Mouse (Mus musculus) spleen, adult 12 weeks (tissue): ENCODE data around the gene Hist2h2bb.

ENCODE experiments used
- DNase-seq: peaks from one replicate; pipeline ENCODE4 v3.0.0; 2022; ENCODE audit warnings: low spot score

Hist2h2bb gene

DNA sequence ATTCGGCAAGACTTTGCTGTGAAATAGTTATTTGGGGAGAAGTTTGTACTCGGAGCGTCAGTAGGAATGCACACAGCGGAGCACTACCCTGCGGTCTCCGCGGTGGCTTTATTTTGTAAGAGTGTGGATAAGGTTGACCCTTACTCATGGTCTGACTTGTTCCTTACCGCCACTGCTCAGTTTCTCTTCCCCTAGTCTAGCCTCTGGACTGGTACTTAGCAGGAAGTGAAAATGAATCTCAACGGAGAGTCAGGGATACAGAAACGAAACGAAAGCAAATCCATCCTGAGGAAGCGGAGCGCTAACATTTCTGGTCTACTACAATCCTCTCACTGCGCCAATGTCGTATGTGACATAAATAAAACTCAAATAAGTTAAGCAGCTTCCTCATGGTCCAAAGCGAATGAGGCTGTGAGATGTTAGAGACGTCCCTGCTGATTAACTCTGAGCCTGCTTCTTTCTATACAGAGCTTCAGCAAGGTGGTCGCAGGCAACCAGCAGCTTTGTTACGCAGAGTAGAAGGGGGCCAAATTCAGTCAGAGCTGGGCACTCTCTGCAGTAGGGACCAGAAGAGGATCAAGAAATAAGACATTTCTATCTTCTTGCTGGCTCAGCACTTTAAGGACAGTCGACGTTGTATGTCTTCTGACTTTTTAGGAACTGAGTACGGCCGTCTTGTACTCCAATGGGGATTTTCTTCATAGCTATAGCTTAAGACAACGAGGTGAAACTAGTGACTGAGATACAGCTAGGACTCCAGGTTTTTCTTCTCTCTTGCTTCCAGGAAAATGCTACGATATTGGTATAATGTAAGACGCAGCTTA lies 31.4 kb downstream of the Hist2h2bb start:
- no peak for DNase-seq

GRCm38 (mm10) chr3:96302076-96302475 lies 32.5 kb downstream of the Hist2h2bb start:
- DNase-seq = no peak

DNA sequence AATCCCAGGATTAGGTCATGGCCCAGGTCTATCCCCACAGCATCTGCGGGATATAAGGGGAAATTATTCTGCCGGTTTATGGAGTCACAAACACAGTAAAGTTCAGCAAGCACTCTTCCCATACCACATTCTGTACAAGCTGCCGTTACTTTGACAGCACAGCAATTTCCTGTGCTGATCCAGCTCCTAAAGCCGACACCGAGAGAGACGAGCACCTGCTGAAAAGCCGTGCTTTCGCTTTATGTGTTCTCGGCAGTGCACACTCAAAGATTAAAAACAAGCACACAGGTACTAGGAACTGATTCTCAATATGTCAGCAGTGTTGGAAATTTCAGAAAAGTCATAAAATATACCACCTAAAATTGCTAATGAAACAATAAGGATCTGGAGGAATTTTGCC lies 37.0 kb downstream of the Hist2h2bb start:
- no peak for DNase-seq

DNA sequence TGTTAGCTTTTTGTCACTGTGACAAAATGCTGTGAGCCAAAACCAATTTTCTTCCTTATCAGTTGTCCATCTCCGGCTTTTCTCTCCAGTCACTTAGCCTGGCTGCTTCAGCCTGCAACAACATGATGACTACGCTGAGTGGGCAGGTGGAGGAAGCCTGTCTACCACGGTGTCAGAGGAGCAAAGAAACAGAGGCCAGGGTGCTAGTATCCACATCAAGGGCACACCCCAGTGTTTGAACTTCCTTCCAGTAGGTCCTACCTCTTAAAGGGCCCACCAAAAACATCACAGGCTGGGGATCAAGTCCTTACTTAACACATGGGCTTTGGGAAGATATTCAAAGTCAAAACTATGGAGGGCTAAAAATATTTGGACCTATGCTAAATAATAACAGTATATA lies 39.9 kb downstream of the Hist2h2bb start:
- DNase-seq = no peak

- no peak for DNase-seq
Measured at GRCm38 (mm10) chr3:96312341-96313098, 43.0 kb downstream of the Hist2h2bb start.
